Mouse (Mus musculus): ENCODE results near the gene Gpank1. TPM values are rescaled to one million over a fixed set of nuclear protein-coding genes. Genes with fewer than 3 reads are reported as not detected.
"Not testable (repeated sequence)": the region's sequence is repeated elsewhere in the genome, so short reads cannot be mapped to it uniquely, and the experiment has no call there.

Gpank1 gene
- polyA plus RNA-seq, 1 experiment from 2014 or later: 19.1 TPM

- not testable (repeated sequence) for H3K4me3 ChIP-seq (replicated peaks); H3K4me2 ChIP-seq; H3K9me3 ChIP-seq; ATAC-seq (ENCODE audit: insufficient read depth, low FRiP score, low read depth); H3K27me3 ChIP-seq (replicated peaks); H3K36me3 ChIP-seq; H3K27ac ChIP-seq; H3K9ac ChIP-seq
- H3K4me1 ChIP-seq: peaks cover 38% of the 10 kb centered on the region
- WGBS: 88% methylated on average over 12 of the region's 12 CpGs
Observed at GRCm38 (mm10) chr17:35124261-35124896, 3.1 kb downstream of the Gpank1 start.

GRCm38 (mm10) chr17:35125081-35125480 is 3.8 kb downstream of the Gpank1 start:
- Histone ChIP-seq H3K9me3 (no peaks in the 10 kb centered on the region), H3K27me3 (replicated peaks) (no peaks in the 10 kb centered on the region), H3K4me2 (peak overlapping the region; percentile 67; the same call in 1 of the 2 replicates), H3K4me1 (peaks cover 33% of the 10 kb centered on the region), H3K9ac (no peak overlapping the region), H3K4me3 (replicated peaks) (no peak overlapping the region), H3K27ac (peak overlapping the region; percentile 88; the same call in 1 of the 2 replicates), H3K36me3 (peaks cover 2% of the 10 kb centered on the region)
- no peak for ATAC-seq (ENCODE audit: insufficient read depth, low FRiP score, low read depth)
- 90% methylated on average over 1 of the region's 1 CpGs for WGBS

GRCm38 (mm10) chr17:35125578-35125977 is 4.3 kb downstream of the Gpank1 start:
- ATAC-seq (ENCODE audit: insufficient read depth, low FRiP score, low read depth): no peak
- no peaks in the 10 kb centered on the region for H3K9me3 ChIP-seq
- 20% methylated on average over 6 of the region's 6 CpGs for WGBS

GRCm38 (mm10) chr17:35126206-35126611 is 5.0 kb downstream of the Gpank1 start, which contains the start of gene D17H6S53E:
Gene D17H6S53E, plus strand, starts transcription at chr17:35126373.
- Histone ChIP-seq H3K4me2 (peak within 1 kb of the TSS; percentile 67), H3K27ac (peak within 1 kb of the TSS; percentile 88), H3K9me3 (no peaks in the 10 kb centered on the region), H3K9ac (peak within 1 kb of the TSS; percentile 53), H3K4me1 (peaks cover 27% of the 10 kb centered on the region), H3K27me3 (replicated peaks) (no peaks in the 10 kb centered on the region), H3K36me3 (peaks cover 5% of the 10 kb centered on the region), H3K4me3 (replicated peaks) (peak within 1 kb of the TSS; percentile 58)
- under 1% methylated on average over 36 of the region's 36 CpGs for WGBS
- peak; percentile 63 for ATAC-seq (ENCODE audit: insufficient read depth, low FRiP score, low read depth)

More at GRCm38 (mm10) chr17:35125578-35125977, 4.3 kb downstream of the Gpank1 start:
- H3K27ac ChIP-seq: peak overlapping the region; percentile 88
- peak overlapping the region; percentile 53; the same call in 1 of the 2 replicates for H3K9ac ChIP-seq
- peaks cover 28% of the 10 kb centered on the region for H3K4me1 ChIP-seq
- peak overlapping the region; percentile 58 for H3K4me3 ChIP-seq (replicated peaks)
- no peaks in the 10 kb centered on the region for H3K27me3 ChIP-seq (replicated peaks)
- peaks cover 5% of the 10 kb centered on the region for H3K36me3 ChIP-seq
- peak overlapping the region; percentile 67 for H3K4me2 ChIP-seq

- Histone ChIP-seq H3K9me3 (no peaks in the 10 kb centered on the region), H3K4me1 (peaks cover 27% of the 10 kb centered on the region), H3K27ac (peak overlapping the region; percentile 88), H3K9ac (peak overlapping the region; percentile 53; the same call in 1 of the 2 replicates), H3K36me3 (peaks cover 5% of the 10 kb centered on the region), H3K4me2 (peak overlapping the region; percentile 67), H3K27me3 (replicated peaks) (no peaks in the 10 kb centered on the region), H3K4me3 (replicated peaks) (peak overlapping the region; percentile 58)
- ATAC-seq (ENCODE audit: insufficient read depth, low FRiP score, low read depth): no peak
- WGBS: 54% methylated on average over 13 of the region's 13 CpGs
Observed at GRCm38 (mm10) chr17:35127017-35127416, 5.8 kb downstream of the Gpank1 start.

GRCm38 (mm10) chr17:35128996-35129395 is 7.7 kb downstream of the Gpank1 start:
- no peaks in the 10 kb centered on the region for H3K27me3 ChIP-seq (replicated peaks)
- H3K36me3 ChIP-seq: peaks cover 5% of the 10 kb centered on the region
- H3K9ac ChIP-seq: no peak overlapping the region
- 67% methylated on average over 11 of the region's 11 CpGs for WGBS
- H3K4me1 ChIP-seq: peaks cover 25% of the 10 kb centered on the region
- H3K4me3 ChIP-seq (replicated peaks): no peak overlapping the region
- no peak overlapping the region for H3K4me2 ChIP-seq
- no peak for ATAC-seq (ENCODE audit: insufficient read depth, low FRiP score, low read depth)
- H3K9me3 ChIP-seq: no peaks in the 10 kb centered on the region
- no peak overlapping the region for H3K27ac ChIP-seq

- Histone ChIP-seq H3K36me3 (peaks cover 5% of the 10 kb centered on the region), H3K4me1 (peaks cover 14% of the 10 kb centered on the region), H3K4me2 (no peak overlapping the region), H3K27ac (no peak overlapping the region), H3K9ac (no peak overlapping the region), H3K27me3 (replicated peaks) (no peaks in the 10 kb centered on the region), H3K9me3 (no peaks in the 10 kb centered on the region), H3K4me3 (replicated peaks) (no peak overlapping the region)
- 85% methylated on average over 8 of the region's 8 CpGs for WGBS
- ATAC-seq (ENCODE audit: insufficient read depth, low FRiP score, low read depth): no peak
Observed at GRCm38 (mm10) chr17:35131038-35131437, 9.8 kb downstream of the Gpank1 start.

- H3K27ac ChIP-seq: no peak within 1 kb of the TSS
- H3K9ac ChIP-seq: no peak within 1 kb of the TSS
- peaks cover 18% of the 10 kb centered on the region for H3K4me1 ChIP-seq
- no peak for ATAC-seq (ENCODE audit: insufficient read depth, low FRiP score, low read depth)
- no peaks in the 10 kb centered on the region for H3K27me3 ChIP-seq (replicated peaks)
- 71% methylated on average over 15 of the region's 15 CpGs for WGBS
- no peaks in the 10 kb centered on the region for H3K9me3 ChIP-seq
- H3K4me2 ChIP-seq: no peak within 1 kb of the TSS
- H3K36me3 ChIP-seq: peaks cover 5% of the 10 kb centered on the region
- H3K4me3 ChIP-seq (replicated peaks): no peak within 1 kb of the TSS
Observed at GRCm38 (mm10) chr17:35131500-35132173, 10.4 kb downstream of the Gpank1 start, which contains the start of gene Apom. Gene Apom, minus strand, starts transcription at chr17:35132050.

GRCm38 (mm10) chr17:35132174-35132560 is 10.9 kb downstream of the Gpank1 start:
- Histone ChIP-seq H3K27me3 (replicated peaks) (no peaks in the 10 kb centered on the region), H3K9ac (no peak overlapping the region), H3K4me2 (no peak overlapping the region), H3K4me1 (peaks cover 15% of the 10 kb centered on the region), H3K9me3 (no peaks in the 10 kb centered on the region), H3K4me3 (replicated peaks) (no peak overlapping the region), H3K27ac (no peak overlapping the region), H3K36me3 (peaks cover 5% of the 10 kb centered on the region)
- ATAC-seq (ENCODE audit: insufficient read depth, low FRiP score, low read depth): no peak
- 64% methylated on average over 3 of the region's 3 CpGs for WGBS

- H3K9me3 ChIP-seq: no peaks in the 10 kb centered on the region
- peaks cover 8% of the 10 kb centered on the region; the same call in 1 of the 2 replicates for H3K4me1 ChIP-seq
- H3K27ac ChIP-seq: no peak overlapping the region
- H3K36me3 ChIP-seq: peaks cover 8% of the 10 kb centered on the region
- WGBS: 91% methylated on average over 7 of the region's 7 CpGs
- no peaks in the 10 kb centered on the region for H3K27me3 ChIP-seq (replicated peaks)
- no peak for ATAC-seq (ENCODE audit: insufficient read depth, low FRiP score, low read depth)
- H3K4me2 ChIP-seq: no peak overlapping the region
- H3K4me3 ChIP-seq (replicated peaks): no peak overlapping the region
- no peak overlapping the region for H3K9ac ChIP-seq
Observed at GRCm38 (mm10) chr17:35133517-35133916, 12.3 kb downstream of the Gpank1 start.

- ATAC-seq (ENCODE audit: insufficient read depth, low FRiP score, low read depth): peak; percentile 92
- Histone ChIP-seq H3K36me3 (peaks cover 22% of the 10 kb centered on the region), H3K4me2 (peak within 1 kb of the TSS; percentile 71), H3K9ac (peak within 1 kb of the TSS; percentile 63), H3K27me3 (replicated peaks) (no peaks in the 10 kb centered on the region), H3K27ac (peak within 1 kb of the TSS; percentile 96), H3K4me3 (replicated peaks) (peak within 1 kb of the TSS; percentile 74), H3K4me1 (peaks cover 8% of the 10 kb centered on the region; the same call in 1 of the 2 replicates), H3K9me3 (no peaks in the 10 kb centered on the region)
- under 1% methylated on average over 66 of the region's 66 CpGs for WGBS
Observed at GRCm38 (mm10) chr17:35134801-35135590, 13.7 kb downstream of the Gpank1 start, which contains the start of gene Bag6. Gene Bag6, plus strand, starts transcription at chr17:35135178.

Data from stomach, embryonic 15.5 days (tissue).